Mouse (Mus musculus) hindbrain, embryonic 14.5 days (tissue): ENCODE measurements at regions not wholly inside any gene's neighbourhood (a gene's known extent, or its start where the extent isn't known, plus 50 kb on each side); places are given as distances from the start of the nearest gene placed in this dataset.

ENCODE experiments used
- ATAC-seq: fragments of 200-750 bp; cut with Nextera tagmentation; 2 replicates; pipeline ENCODE4 v1.8.0; 2017; ENCODE audit warnings: moderate number of reproducible peaks, mild to moderate bottlenecking, moderate TSS enrichment, moderate library complexity; ENCODE audit not compliant: low FRiP score
- DNase-seq: peaks from one replicate; pipeline ENCODE4 v3.0.0-alpha.2; 2015; ENCODE audit warnings: low spot score
- H3K27ac ChIP-seq: fragments of 300-500 bp; sonication (generic); 2 replicates; pipeline ENCODE4 v1.5.1; 2014; ENCODE audit warnings: mild to moderate bottlenecking, moderate library complexity
- H3K27me3 ChIP-seq: fragments of 300-500 bp; sonication (generic); 2 replicates; pipeline ENCODE4 v1.6.1; 2014; ENCODE audit warnings: mild to moderate bottlenecking, low read length, mixed read lengths; ENCODE audit not compliant: control insufficient read depth, insufficient read depth
- H3K36me3 ChIP-seq: fragments of 300-500 bp; sonication (generic); replicated peaks from 2 replicates; pipeline ENCODE4 v1.6.1; 2014; ENCODE audit not compliant: control insufficient read depth, insufficient read depth
- H3K4me1 ChIP-seq: fragments of 300-500 bp; sonication (generic); replicated peaks from 2 replicates; pipeline ENCODE4 v1.6.1; 2014; ENCODE audit warnings: antibody characterized with exemption, low read length, mixed read lengths; ENCODE audit not compliant: control insufficient read depth, insufficient read depth
- H3K4me2 ChIP-seq: fragments of 300-500 bp; sonication (generic); replicated peaks from 2 replicates; pipeline ENCODE4 v1.6.1; 2014; ENCODE audit warnings: mild to moderate bottlenecking, moderate library complexity
- H3K4me3 ChIP-seq: fragments of 300-500 bp; sonication (generic); replicated peaks from 2 replicates; pipeline ENCODE4 v1.5.1; 2014; ENCODE audit warnings: mild to moderate bottlenecking, low read length
- H3K9ac ChIP-seq: fragments of 300-500 bp; sonication (generic); 2 replicates; pipeline ENCODE4 v1.6.1; 2014
- H3K9me3 ChIP-seq: fragments of 300-500 bp; sonication (generic); 2 replicates; pipeline ENCODE4 v1.6.1; 2016; ENCODE audit warnings: low read length; ENCODE audit not compliant: control insufficient read depth
- WGBS: fragments of 180-500 bp; shearing (Covaris S2); extraction: QIAGEN DNeasy Blood & Tissue Kit; methylation state at CpG from one replicate; pipeline ENCODE4 v1.1.7; 2014; 5-methylcytosine and 5-hydroxymethylcytosine counted together

DNA sequence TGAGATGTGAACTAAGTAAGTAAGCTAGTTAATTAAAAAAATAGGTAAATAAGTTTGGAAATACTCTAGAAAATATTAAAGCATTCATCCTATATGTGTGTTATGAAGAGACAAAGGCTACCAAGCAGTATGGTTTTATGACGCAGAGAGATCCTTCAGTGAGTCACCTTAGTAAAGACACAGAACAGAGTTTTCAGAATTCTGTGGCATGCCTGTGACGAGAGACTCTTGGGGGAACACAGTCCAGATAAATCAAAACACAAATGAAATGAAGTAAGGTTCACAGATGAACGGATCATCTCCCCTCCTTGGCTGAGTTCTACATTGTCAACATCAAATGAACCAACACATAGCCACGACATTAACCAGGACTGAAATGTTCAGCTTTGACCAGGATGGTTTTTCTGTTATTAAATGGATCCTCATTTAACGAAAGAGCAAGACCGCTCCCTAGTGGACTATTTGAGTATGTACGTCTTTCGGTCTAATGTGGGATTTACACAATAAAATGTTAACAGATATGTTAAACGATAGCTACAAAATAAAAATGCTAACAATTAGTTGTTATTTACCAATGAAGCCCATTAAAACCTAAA lies 542.1 kb upstream of the Adam24 start:
- H3K9ac ChIP-seq: no peak overlapping the region
- no peak overlapping the region for H3K4me3 ChIP-seq
- H3K9me3 ChIP-seq: no peaks in the 10 kb centered on the region
- DNase-seq (peak; percentile 86), ATAC-seq (peak; percentile 40; the same call in 1 of the 2 replicates)
- WGBS: 25% methylated on average over 9 of the region's 9 CpGs
- H3K27ac ChIP-seq: no peak overlapping the region
- H3K4me1 ChIP-seq: 0 out of 2 replicates have a peak, but pooled peaks cover 3% of the 10 kb centered on the region
- no peaks in the 10 kb centered on the region for H3K27me3 ChIP-seq
- H3K36me3 ChIP-seq: no peaks in the 10 kb centered on the region
- no peak overlapping the region for H3K4me2 ChIP-seq

DNA sequence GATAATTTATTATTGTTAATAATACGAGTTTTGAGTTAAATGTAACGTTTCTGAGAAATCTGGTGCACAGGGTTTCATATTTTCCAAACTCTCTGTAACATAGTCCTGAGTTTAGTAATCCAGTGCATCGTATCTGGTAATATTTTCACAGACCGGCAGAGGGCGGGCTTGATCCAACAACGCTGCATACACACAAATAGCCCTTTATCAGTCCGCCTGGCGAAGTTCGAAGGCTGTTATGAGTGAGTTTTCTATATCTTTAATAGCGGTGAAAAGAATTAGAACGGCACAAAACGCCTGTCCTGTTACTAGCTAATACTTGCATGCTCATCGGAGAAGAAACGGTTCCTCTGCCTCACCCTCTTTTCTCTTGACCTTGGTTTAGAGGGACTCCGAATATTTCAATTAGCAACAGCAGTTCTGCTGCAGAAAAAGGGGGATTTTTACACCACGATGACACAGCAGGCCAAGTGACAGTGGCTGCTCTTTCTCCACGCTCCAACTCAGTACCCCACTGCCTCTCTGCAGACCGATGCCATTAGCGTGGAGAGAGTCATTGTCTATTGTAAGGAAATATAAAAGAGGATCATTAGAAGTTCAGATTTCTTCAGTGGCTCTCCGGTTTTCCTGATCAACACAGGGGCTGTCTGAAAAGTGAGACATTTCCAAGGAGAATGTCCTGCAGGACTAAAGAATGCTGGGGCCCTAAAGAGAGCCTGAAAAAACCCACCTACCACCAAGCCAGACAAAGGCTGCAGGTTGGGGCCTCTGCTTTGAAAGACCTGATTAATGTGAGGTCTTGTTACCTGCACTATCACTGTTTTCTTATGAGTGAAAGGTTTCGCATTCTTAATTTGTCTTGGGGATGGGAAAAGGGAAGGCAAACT lies 523.7 kb upstream of the Adam24 start:
- Histone ChIP-seq H3K4me1 (no peaks in the 10 kb centered on the region), H3K9ac (no peak overlapping the region; the same call in 1 of the 2 replicates), H3K36me3 (no peaks in the 10 kb centered on the region), H3K9me3 (no peaks in the 10 kb centered on the region), H3K27me3 (no peaks in the 10 kb centered on the region), H3K4me2 (peak overlapping the region; percentile 48), H3K4me3 (peak overlapping the region; percentile 15), H3K27ac (no peak overlapping the region)
- DNase-seq (peak; percentile 89), ATAC-seq (peak; percentile 89; the same call in 1 of the 2 replicates)
- WGBS: 9% methylated on average over 21 of the region's 21 CpGs

DNA sequence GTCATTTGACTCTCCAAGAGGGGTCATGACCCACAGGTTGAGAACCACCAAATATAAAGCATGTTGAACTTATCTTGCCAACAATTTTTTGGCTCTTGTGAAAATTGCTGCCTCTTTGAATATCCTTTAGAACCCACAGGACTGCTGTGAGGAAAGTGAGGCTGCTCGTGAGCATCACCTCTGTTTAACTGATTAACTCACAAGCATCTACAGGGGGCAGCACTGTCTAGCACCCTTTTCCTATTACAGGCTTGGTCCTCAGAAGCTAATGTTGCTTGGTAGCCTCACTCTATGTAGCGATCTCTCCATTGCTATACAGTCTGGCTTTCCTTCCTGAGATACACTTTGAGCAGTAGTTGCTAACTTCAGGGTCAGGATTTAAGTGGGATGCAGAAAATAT lies 522.4 kb upstream of the Adam24 start:
- Histone ChIP-seq H3K4me1 (no peaks in the 10 kb centered on the region), H3K27me3 (no peaks in the 10 kb centered on the region), H3K4me3 (no peak overlapping the region), H3K9me3 (no peaks in the 10 kb centered on the region), H3K4me2 (no peak overlapping the region), H3K36me3 (no peaks in the 10 kb centered on the region), H3K9ac (no peak overlapping the region), H3K27ac (no peak overlapping the region)
- DNase-seq (no peak), ATAC-seq (no peak)
- WGBS: 71% methylated on average over 2 of the region's 2 CpGs

DNA sequence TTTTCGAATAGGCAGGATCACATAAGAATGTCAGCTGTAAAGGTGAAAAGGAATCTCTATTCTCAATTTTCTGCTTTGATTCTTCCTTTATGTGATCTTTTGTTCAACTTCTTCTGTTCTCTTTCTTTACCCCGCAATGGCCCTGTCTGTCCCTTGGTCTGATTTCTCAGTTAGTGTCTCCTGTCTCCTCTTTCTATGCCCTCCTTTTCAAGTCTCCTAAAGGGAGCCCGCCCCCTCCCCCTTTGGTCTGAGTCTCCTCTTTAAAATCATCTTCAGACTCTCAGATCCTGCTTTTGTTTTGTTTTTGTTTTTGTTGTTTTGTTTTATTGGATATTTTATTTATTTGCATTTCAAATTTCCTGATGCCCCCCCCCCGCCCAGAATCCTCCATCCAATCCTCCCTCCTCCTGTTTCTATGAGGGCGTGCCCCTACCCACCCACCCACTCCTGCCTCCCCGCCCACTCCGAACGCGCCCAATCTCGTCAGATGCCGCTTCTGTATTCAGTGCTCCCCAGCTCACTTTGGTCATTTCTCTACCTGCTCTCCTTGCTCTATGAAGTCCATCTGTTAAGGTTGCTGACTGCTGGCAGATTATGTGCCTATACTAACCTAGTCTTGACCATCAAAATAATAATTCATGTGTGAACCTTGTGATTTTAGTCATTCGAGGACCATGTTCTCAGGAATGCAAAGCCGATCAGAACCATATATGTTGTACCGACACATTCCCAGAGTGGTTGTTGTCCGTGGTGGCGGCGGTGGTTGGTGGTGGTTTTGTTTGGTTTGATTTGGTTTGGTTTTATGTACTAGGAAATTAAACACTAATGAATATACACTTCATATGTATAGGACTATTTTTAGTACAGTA lies 487.9 kb upstream of the Adam24 start:
- WGBS: 18% methylated on average over 17 of the region's 17 CpGs

DNA sequence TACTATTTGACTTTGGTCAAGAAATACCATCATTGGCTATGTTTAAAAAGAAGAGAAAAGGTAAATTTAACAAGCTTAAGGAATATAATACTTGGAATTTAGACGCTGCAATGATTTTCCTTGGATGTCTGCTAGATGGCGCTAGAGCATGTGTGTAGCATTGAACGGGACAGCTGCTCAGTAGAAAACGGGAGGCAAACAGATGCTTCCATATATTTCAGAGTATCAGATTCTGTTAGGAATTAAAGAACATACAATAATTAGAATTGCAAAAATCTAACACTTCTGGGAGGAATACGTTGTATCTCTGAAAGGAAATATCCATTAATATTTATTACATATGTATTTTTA lies 487.3 kb upstream of the Adam24 start:
- Histone ChIP-seq H3K27ac (no peak overlapping the region), H3K9me3 (no peaks in the 10 kb centered on the region), H3K4me1 (no peaks in the 10 kb centered on the region), H3K4me2 (peak overlapping the region; percentile 56), H3K36me3 (no peaks in the 10 kb centered on the region), H3K9ac (peak overlapping the region; percentile 57; the same call in 1 of the 2 replicates), H3K27me3 (no peaks in the 10 kb centered on the region), H3K4me3 (peak overlapping the region; percentile 28)
- peak; percentile 87 for DNase-seq
- ATAC-seq: peak; percentile 85
- 3% methylated on average over 5 of the region's 5 CpGs for WGBS

More for the DNA sequence above, 487.9 kb upstream of the Adam24 start:
- ATAC-seq: peak; percentile 79
- DNase-seq: no peak
- Histone ChIP-seq H3K9me3 (no peaks in the 10 kb centered on the region), H3K27me3 (no peaks in the 10 kb centered on the region), H3K36me3 (no peaks in the 10 kb centered on the region), H3K9ac (peak overlapping the region; percentile 57), H3K27ac (peak overlapping the region; percentile 47; the same call in 1 of the 2 replicates), H3K4me3 (peak overlapping the region; percentile 28), H3K4me1 (no peaks in the 10 kb centered on the region), H3K4me2 (peak overlapping the region; percentile 56)

DNA sequence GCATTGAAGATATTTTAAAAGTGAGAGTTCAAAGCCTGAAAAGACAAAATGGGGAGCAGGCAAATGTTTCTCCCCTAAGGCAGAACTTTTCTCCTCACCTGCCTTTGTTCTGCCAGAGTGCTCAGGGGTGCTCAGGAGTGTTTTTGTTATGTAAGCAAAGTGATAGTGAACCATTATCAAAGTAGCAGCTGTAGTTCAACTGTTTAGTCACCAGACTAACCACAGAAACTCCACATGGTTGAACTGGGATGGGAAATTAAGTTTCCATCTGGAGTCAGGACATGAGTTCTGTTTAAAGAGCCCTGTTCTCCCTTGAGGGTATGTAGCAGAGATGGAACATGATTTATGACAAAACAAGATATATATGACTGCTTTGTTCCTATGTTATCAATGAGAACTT lies 482.6 kb upstream of the Adam24 start:
- no peaks in the 10 kb centered on the region for H3K9me3 ChIP-seq
- H3K27me3 ChIP-seq: no peaks in the 10 kb centered on the region
- H3K4me2 ChIP-seq: no peak overlapping the region
- ATAC-seq: no peak
- no peak for DNase-seq
- H3K4me3 ChIP-seq: no peak overlapping the region
- no peak overlapping the region for H3K9ac ChIP-seq
- H3K27ac ChIP-seq: no peak overlapping the region
- no peaks in the 10 kb centered on the region for H3K36me3 ChIP-seq
- H3K4me1 ChIP-seq: no peaks in the 10 kb centered on the region

DNA sequence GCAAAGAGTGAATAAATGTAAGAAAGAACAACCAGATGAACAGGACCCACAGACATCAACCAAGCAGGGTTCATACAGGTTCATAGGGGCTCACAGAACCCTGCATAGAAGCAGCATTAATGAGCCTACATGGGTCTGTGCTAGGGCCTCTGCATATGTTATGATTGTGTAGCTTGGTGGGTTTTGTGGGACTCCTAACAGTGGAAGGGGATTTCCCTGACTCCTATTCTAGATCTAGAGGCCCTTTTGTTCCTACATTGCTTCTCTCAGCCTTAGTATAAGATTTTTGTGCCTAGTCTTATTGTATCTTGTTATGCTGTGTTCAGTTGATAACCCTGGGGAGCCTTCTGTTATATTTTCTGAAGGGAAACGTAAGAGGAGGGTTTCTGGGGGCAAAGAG lies 481.7 kb upstream of the Adam24 start:
- H3K27me3 ChIP-seq: no peaks in the 10 kb centered on the region
- no peaks in the 10 kb centered on the region for H3K4me1 ChIP-seq
- no peak overlapping the region for H3K9ac ChIP-seq
- 39% methylated on average over 1 of the region's 1 CpGs for WGBS
- DNase-seq (no peak), ATAC-seq (no peak)
- H3K4me2 ChIP-seq: no peak overlapping the region
- H3K36me3 ChIP-seq: no peaks in the 10 kb centered on the region
- H3K9me3 ChIP-seq: no peaks in the 10 kb centered on the region
- no peak overlapping the region for H3K4me3 ChIP-seq
- no peak overlapping the region for H3K27ac ChIP-seq

DNA sequence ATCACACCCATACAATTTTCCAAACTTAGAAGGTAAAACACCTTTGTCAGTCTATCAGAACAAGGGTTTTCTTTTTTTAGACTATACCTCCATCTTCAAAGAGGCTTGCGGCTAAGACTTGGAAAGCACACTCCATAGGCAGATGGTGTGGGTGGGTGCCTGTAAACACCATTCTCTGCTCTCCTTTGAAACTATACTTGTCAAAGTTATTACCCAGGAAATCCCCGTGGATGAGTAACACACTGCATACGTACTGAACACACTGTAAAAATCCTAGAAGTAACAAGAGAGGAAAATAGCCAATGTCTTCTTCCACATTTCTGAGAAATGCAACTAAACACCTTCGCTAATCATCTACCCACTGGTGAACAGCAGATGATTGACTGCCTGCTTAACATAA lies 464.0 kb upstream of the Adam24 start:
- 90% methylated on average over 4 of the region's 4 CpGs for WGBS
- no peak for DNase-seq
- no peak overlapping the region for H3K9ac ChIP-seq

DNA sequence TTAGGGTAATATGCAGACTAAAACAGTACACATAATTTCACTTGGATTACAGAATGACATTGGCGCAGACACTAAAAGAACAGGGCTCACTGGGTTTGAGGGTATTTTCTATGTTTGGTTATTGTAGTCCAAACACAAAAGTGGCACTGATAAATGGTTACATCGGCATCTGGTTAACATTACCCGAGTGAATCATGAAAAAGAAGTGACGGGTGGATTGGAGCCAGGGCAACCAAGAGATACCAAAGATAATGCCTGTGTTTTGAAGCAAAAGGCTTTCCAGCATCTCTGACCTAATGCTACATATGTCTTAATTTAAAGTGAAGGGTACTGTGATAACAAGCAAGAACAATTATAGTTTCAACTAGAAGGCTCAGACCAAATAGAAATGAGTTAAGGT lies 451.4 kb upstream of the Adam24 start:
- ATAC-seq: no peak
- Histone ChIP-seq H3K4me3 (no peak overlapping the region), H3K9ac (no peak overlapping the region), H3K27me3 (no peaks in the 10 kb centered on the region), H3K36me3 (no peaks in the 10 kb centered on the region), H3K4me1 (no peaks in the 10 kb centered on the region), H3K27ac (no peak overlapping the region), H3K4me2 (no peak overlapping the region), H3K9me3 (no peaks in the 10 kb centered on the region)
- DNase-seq: no peak
- 65% methylated on average over 4 of the region's 4 CpGs for WGBS

More for the DNA sequence above, 464.0 kb upstream of the Adam24 start:
- Histone ChIP-seq H3K4me3 (no peak overlapping the region), H3K27me3 (no peaks in the 10 kb centered on the region), H3K27ac (no peak overlapping the region), H3K36me3 (no peaks in the 10 kb centered on the region), H3K9me3 (no peaks in the 10 kb centered on the region), H3K4me1 (no peaks in the 10 kb centered on the region), H3K4me2 (no peak overlapping the region)
- ATAC-seq: no peak
